Mouse (Mus musculus): Measurements from ENCODE around the gene Ppib. TPM values are rescaled to one million over a fixed set of nuclear protein-coding genes. Genes with fewer than 3 reads are reported as not detected.

Ppib gene
- total and polyA plus RNA-seq, 3 experiments: 268 to 550 (median 477) TPM

DNA sequence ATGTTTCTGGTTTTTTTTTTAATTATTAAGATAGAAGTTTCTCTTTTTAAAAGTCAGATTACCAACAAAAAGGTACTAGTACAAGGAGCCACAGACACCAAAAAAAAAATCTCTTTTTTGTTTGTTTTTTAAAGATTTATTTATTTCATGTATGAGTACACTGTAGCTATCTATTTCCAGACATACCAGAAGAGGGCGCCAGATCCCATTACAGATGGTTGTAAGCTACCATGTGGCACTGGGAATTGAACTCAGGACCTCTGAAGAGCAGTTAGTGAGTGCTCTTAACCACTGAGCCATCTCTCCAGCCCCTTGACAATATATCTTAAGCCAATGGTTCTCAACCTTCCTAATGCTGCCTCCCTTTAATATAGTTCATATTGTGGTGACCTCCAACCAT, 6.4 kb upstream of the Ppib start:
- H3K4me1 ChIP-seq (ENCODE audit: control insufficient read depth in 1 of 2, insufficient read depth in 2 of 2): peaks cover 3 to 7% of the 10 kb centered on the region in 2 experiments; a peak in 3 of 4 replicates

DNA sequence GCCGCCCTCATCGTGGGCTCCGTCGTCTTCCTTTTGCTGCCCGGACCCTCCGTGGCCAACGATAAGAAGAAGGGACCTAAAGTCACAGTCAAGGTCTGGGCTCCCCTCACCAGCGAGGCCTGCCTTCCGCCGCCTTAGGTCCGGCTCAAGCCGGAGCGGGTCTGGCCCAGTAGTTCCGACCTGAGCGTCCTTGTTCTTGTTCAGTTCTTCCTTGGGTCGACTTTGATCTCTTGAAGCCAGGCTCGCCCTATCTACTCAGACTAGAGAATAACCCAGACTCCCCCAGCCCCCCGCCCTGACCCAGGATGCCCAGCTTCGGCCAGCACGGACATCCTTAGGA, 256 bp downstream of the Ppib start:
- Histone ChIP-seq H3K9me3 (replicated peaks; ENCODE audit: low read length) (no peaks in the 10 kb centered on the region), H3K4me2 (ENCODE audit: insufficient read depth, low read depth, poor library complexity, severe bottlenecking) (peak overlapping the region; percentile 96; the same call in 1 of the 2 replicates), H3K27me3 (replicated peaks) (no peaks in the 10 kb centered on the region), H3K27ac (ENCODE audit: insufficient read depth, low read depth) (peak overlapping the region; percentile 21; the same call in 1 of the 2 replicates), H3K4me3 (replicated peaks in 1 of 3; ENCODE audit: low read depth in 2 of 3, low read length in 2 of 3, poor library complexity in 1 of 3) (peak overlapping the region; percentile 70 to 76 (median 72)), H3K9ac (ENCODE audit: insufficient read depth, low read depth) (peak overlapping the region; percentile 40), H3K36me3 (replicated peaks in 1 of 2; ENCODE audit: control insufficient read depth in 1 of 2, insufficient read depth in 1 of 2, low read length in 1 of 2) (peaks cover 22 to 31% of the 10 kb centered on the region in 2 experiments), H3K4me1 (ENCODE audit: control insufficient read depth in 1 of 2, insufficient read depth in 2 of 2) (peaks cover 3 to 34% of the 10 kb centered on the region in 2 experiments; a peak in 3 of 4 replicates), H3K79me2 (replicated peaks; ENCODE audit: control insufficient read depth, extremely low read depth, insufficient read depth, poor library complexity, severe bottlenecking) (peaks cover 19% of the 10 kb centered on the region)
- no peak for DNase-seq (ENCODE audit: extremely low read depth)
- dilution Hi-C loops (cut with MboI; ENCODE audit: extremely low pct_ligation_motif_present, extremely low pct_unique_long_range_greater_than_20kb, low sequenced_read_pairs) (no loop called here), in situ Hi-C loops (cut with MboI; ENCODE audit: low pct_ligation_motif_present, low pct_unique_long_range_greater_than_20kb, low sequenced_read_pairs) (no loop called here)
- no peak for TF ChIP-seq SIN3A (IDR thresholded peaks at IDR 0.05; ENCODE audit: low read length)
- no peak for TF ChIP-seq ZNF384 (IDR thresholded peaks at IDR 0.05; ENCODE audit: low read depth, low read length)
- TF ChIP-seq UBTF (IDR thresholded peaks at IDR 0.05; ENCODE audit: low read depth, low read length): peak; percentile 33; the same call in 1 of the 2 replicates
- no peak for TF ChIP-seq ZMIZ1 (IDR thresholded peaks at IDR 0.05; ENCODE audit: low read depth, low read length)
- TF ChIP-seq MAZ (IDR thresholded peaks at IDR 0.05; ENCODE audit: low read depth, low read length): peak; percentile 50; the same call in 1 of the 2 replicates
- no peak for TF ChIP-seq NRF1 (IDR thresholded peaks at IDR 0.05; ENCODE audit: low read depth, low read length)
- no peak; the same call in 1 of the 2 replicates for TF ChIP-seq TBP (conservative IDR thresholded peaks at IDR 0.05; ENCODE audit: low read depth, low read length)
- no peak for TF ChIP-seq CTCF (conservative IDR thresholded peaks at IDR 0.05 in 1 of 2, IDR thresholded peaks at IDR 0.05 in 1 of 2; ENCODE audit: low read depth in 2 of 2, low read length in 2 of 2)

More for the DNA sequence above, 6.4 kb upstream of the Ppib start:
- no peaks in the 10 kb centered on the region for H3K36me3 ChIP-seq (replicated peaks in 1 of 2; ENCODE audit: control insufficient read depth in 1 of 2, insufficient read depth in 1 of 2, low read length in 1 of 2)
- no peak overlapping the region for H3K4me2 ChIP-seq (ENCODE audit: insufficient read depth, low read depth, poor library complexity, severe bottlenecking)
- dilution Hi-C loops (cut with MboI; ENCODE audit: extremely low pct_ligation_motif_present, extremely low pct_unique_long_range_greater_than_20kb, low sequenced_read_pairs) (no loop called here), in situ Hi-C loops (cut with MboI; ENCODE audit: low pct_ligation_motif_present, low pct_unique_long_range_greater_than_20kb, low sequenced_read_pairs) (no loop called here)
- H3K27me3 ChIP-seq (replicated peaks): no peaks in the 10 kb centered on the region
- no peak overlapping the region for H3K27ac ChIP-seq (ENCODE audit: insufficient read depth, low read depth)
- H3K4me3 ChIP-seq (replicated peaks in 1 of 3; ENCODE audit: low read depth in 2 of 3, low read length in 2 of 3, poor library complexity in 1 of 3): no peak overlapping the region
- TF ChIP-seq SIN3A (IDR thresholded peaks at IDR 0.05; ENCODE audit: low read length) (no peak), UBTF (IDR thresholded peaks at IDR 0.05; ENCODE audit: low read depth, low read length) (no peak), CTCF (conservative IDR thresholded peaks at IDR 0.05 in 1 of 2, IDR thresholded peaks at IDR 0.05 in 1 of 2; ENCODE audit: low read depth in 2 of 2, low read length in 2 of 2) (peak in 1 of 2 experiments; percentile 20; a peak in 1 of 4 replicates), EP300 (IDR thresholded peaks at IDR 0.05; ENCODE audit: low read length) (no peak), CHD1 (IDR thresholded peaks at IDR 0.05; ENCODE audit: low read depth, low read length) (no peak)
- H3K79me2 ChIP-seq (replicated peaks; ENCODE audit: control insufficient read depth, extremely low read depth, insufficient read depth, poor library complexity, severe bottlenecking): no peaks in the 10 kb centered on the region
- no peak overlapping the region for H3K9ac ChIP-seq (ENCODE audit: insufficient read depth, low read depth)
- DNase-seq (ENCODE audit: extremely low read depth): no peak
- peaks cover 5% of the 10 kb centered on the region for H3K9me3 ChIP-seq (replicated peaks; ENCODE audit: low read length)

DNA sequence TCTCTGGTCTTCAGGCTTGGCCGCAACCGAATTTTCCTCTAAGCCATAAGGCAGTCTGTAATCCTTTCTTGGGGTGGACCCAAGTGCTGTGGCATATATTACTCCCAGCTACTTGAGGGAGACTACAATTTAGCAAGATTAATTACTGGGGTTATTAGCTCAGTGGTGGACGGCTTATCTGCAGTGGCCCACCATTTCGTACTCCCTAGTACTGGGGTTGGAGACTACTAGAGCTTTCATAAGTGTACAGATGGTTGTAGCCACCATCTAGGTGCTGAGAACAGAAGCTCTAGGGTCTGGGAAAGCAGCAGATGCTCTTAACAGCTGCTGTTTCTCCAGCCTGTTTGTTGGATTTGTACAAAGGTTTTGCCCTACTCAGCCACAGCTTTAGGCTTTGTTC, 964 bp downstream of the Ppib start:
- Histone ChIP-seq H3K27me3 (replicated peaks) (no peaks in the 10 kb centered on the region), H3K4me1 (ENCODE audit: control insufficient read depth in 1 of 2, insufficient read depth in 2 of 2) (peaks cover 3 to 34% of the 10 kb centered on the region in 2 experiments; a peak in 3 of 4 replicates), H3K79me2 (replicated peaks; ENCODE audit: control insufficient read depth, extremely low read depth, insufficient read depth, poor library complexity, severe bottlenecking) (peaks cover 19% of the 10 kb centered on the region), H3K9ac (ENCODE audit: insufficient read depth, low read depth) (peak overlapping the region; percentile 40), H3K36me3 (replicated peaks in 1 of 2; ENCODE audit: control insufficient read depth in 1 of 2, insufficient read depth in 1 of 2, low read length in 1 of 2) (peaks cover 29 to 38% of the 10 kb centered on the region in 2 experiments), H3K9me3 (replicated peaks; ENCODE audit: low read length) (no peaks in the 10 kb centered on the region), H3K4me2 (ENCODE audit: insufficient read depth, low read depth, poor library complexity, severe bottlenecking) (peak overlapping the region; percentile 96), H3K27ac (ENCODE audit: insufficient read depth, low read depth) (no peak overlapping the region), H3K4me3 (replicated peaks in 1 of 3; ENCODE audit: low read depth in 2 of 3, low read length in 2 of 3, poor library complexity in 1 of 3) (peak overlapping the region; percentile 70 to 76 (median 72))
- no peak for DNase-seq (ENCODE audit: extremely low read depth)
- TF ChIP-seq GABPA (IDR thresholded peaks at IDR 0.05; ENCODE audit: insufficient replicate concordance, low read depth, low read length) (no peak), CHD1 (IDR thresholded peaks at IDR 0.05; ENCODE audit: low read depth, low read length) (0 out of 2 replicates have a peak, but pooled peaks have one; percentile 30)
- dilution Hi-C loops (cut with MboI; ENCODE audit: extremely low pct_ligation_motif_present, extremely low pct_unique_long_range_greater_than_20kb, low sequenced_read_pairs) (no loop called here), in situ Hi-C loops (cut with MboI; ENCODE audit: low pct_ligation_motif_present, low pct_unique_long_range_greater_than_20kb, low sequenced_read_pairs) (no loop called here)
